ENCODE assay signal across 15 mouse cellular contexts in the genomic region with DNA sequence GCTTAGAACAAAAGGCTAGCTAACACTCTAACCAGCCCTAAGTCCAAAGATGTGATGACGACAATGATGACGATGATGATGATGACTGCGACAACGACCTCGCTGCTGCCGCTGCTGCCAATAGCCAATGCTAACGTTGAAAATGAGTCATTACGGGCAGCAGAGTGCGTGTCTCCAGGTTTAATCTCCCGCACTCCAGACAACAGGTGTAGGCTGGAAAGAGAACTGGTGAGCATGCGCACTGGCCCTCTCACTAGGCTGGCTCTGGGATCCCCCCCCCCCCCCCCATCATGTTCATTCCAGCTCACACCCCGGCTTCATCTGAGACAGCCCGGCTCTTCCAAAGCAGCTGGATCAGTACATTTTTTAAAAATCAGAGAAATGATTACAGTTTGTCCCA.
DNase-seq lines count a peak whose midpoint lies in the region; ATAC-seq lines count a peak whose summit lies in the region.
"Had no signal": no experiment of that assay in that cellular context is flagged by ENCODE, and none has a peak within 500 bp of the region (broad histone marks: within the 10 kb centered on the region; RNA-seq: fewer than 3 reads in every experiment).

No protein-coding gene starts in this region.

- no peak overlapping the region for H3K27ac ChIP-seq in heart, embryonic 16.5 days (ENCODE audit: low read length)

- H3K4me2 ChIP-seq in heart, embryonic 16.5 days (ENCODE audit: low read depth, low read length) = peak overlapping the region; percentile 16; the same call in 1 of the 2 replicates

- WGBS in heart, embryonic 16.5 days = 36% methylated on average over 13 of the region's 13 CpGs

- ATAC-seq in heart, embryonic 16.5 days (replicated peaks; ENCODE audit: extremely low read depth, insufficient read depth, low FRiP score) = no peak
- ATAC-seq in activated CD4-positive, CD25-positive, alpha-beta regulatory T cell, adult 4 months = no peak

- peaks cover 16% of the 10 kb centered on the region for H3K4me1 ChIP-seq in heart, embryonic 16.5 days (ENCODE audit: control insufficient read depth, insufficient read depth, low read length)

- peak; percentile 48 for DNase-seq in adrenal gland, adult 2 months
- DNase-seq in adrenal gland, postnatal 4 days (ENCODE audit: low spot score in 2 of 2) = no peak
- DNase-seq in heart, postnatal 4 days = no peak
- DNase-seq in right cerebral cortex, adult 18-20 months = peak; percentile 46
- DNase-seq in right cerebral cortex, postnatal 10 days (ENCODE audit: low spot score in 2 of 2) = no peak
- DNase-seq in yolk sac, embryonic 10.5 days (ENCODE audit: low spot score) = peak; percentile 45
- DNase-seq: cerebellum, postnatal 14 days; heart, postnatal 36 days; kidney, adult 8-10 months; layer of hippocampus, adult 9-11 months; liver; retina, postnatal 1 day had no signal

- no peaks in the 10 kb centered on the region for H3K27me3 ChIP-seq in heart, embryonic 16.5 days (ENCODE audit: control insufficient read depth, insufficient read depth, low read length)

- no peaks in the 10 kb centered on the region for H3K9me3 ChIP-seq in heart, embryonic 16.5 days (replicated peaks; ENCODE audit: control insufficient read depth, low read length)
- H3K9me3 ChIP-seq: megakaryocyte, embryonic 14.5 days had no signal

- H3K9ac ChIP-seq in heart, embryonic 16.5 days (ENCODE audit: low read length) = no peak overlapping the region

- H3K4me3 ChIP-seq in heart, embryonic 16.5 days (ENCODE audit: low read length) = no peak overlapping the region
- H3K4me3 ChIP-seq: megakaryocyte, embryonic 14.5 days had no signal

- H3K36me3 ChIP-seq in heart, embryonic 16.5 days (ENCODE audit: control insufficient read depth, insufficient read depth) = no peaks in the 10 kb centered on the region

Comparison
In these comparisons a context has a peak if more than half of its experiments do, and no peak if none do; other contexts are left out.
1. DNase-seq: peak in adrenal gland, adult 2 months (single experiment), right cerebral cortex, adult 18-20 months (single experiment) and yolk sac, embryonic 10.5 days (single experiment); none in adrenal gland, postnatal 4 days (0 of 2), heart, postnatal 4 days (single experiment) and right cerebral cortex, postnatal 10 days (0 of 2).